Mouse (Mus musculus) spleen, adult 2 months (tissue): ENCODE measurements at regions not wholly inside any gene's neighbourhood (a gene's known extent, or its start where the extent isn't known, plus 50 kb on each side); places are given as distances from the start of the nearest gene placed in this dataset.

ENCODE experiments used
- DNase-seq, 2 experiments: peaks; one replicate each; pipeline versions ENCODE4 v3.0.0 to v3.0.0-alpha.2; 2012 to 2021; ENCODE audit warnings: low spot score in 2 of 2, low read depth in 1 of 2
- H3K27ac ChIP-seq: fragments of 200-500 bp; 2 replicates; pipeline ENCODE4 v1.5.1; 2012; ENCODE audit warnings: low read length, inconsistent platforms; ENCODE audit not compliant: insufficient read depth
- H3K27me3 ChIP-seq: fragments of 200-500 bp; 2 replicates; pipeline ENCODE4 v1.6.1; 2012; ENCODE audit warnings: mild to moderate bottlenecking, moderate library complexity, low read length, inconsistent platforms; ENCODE audit not compliant: control insufficient read depth, insufficient read depth
- H3K36me3 ChIP-seq: fragments of 200-500 bp; 2 replicates; pipeline ENCODE4 v1.6.1; 2012; ENCODE audit warnings: mild to moderate bottlenecking, low read length, inconsistent platforms; ENCODE audit not compliant: control insufficient read depth, insufficient read depth
- H3K4me1 ChIP-seq: fragments of 200-500 bp; 2 replicates; pipeline ENCODE4 v1.6.1; 2011; ENCODE audit warnings: inconsistent platforms; ENCODE audit not compliant: control insufficient read depth, insufficient read depth, insufficient read length
- H3K4me3 ChIP-seq: fragments of 200-500 bp; 2 replicates; pipeline ENCODE4 v1.5.1; 2011; ENCODE audit warnings: mild to moderate bottlenecking, inconsistent platforms; ENCODE audit not compliant: insufficient read depth, insufficient read length; ENCODE audit errors: extremely low read depth
- CTCF ChIP-seq: fragments of 200-500 bp; IDR thresholded peaks from 2 replicates; pipeline ENCODE4 v1.5.1; 2011; ENCODE audit warnings: mild to moderate bottlenecking, inconsistent platforms; ENCODE audit not compliant: insufficient read depth, insufficient read length, insufficient replicate concordance; ENCODE audit errors: extremely low read depth
- POLR2A ChIP-seq: fragments of 200-500 bp; IDR thresholded peaks from 2 replicates; pipeline ENCODE4 v1.6.1; 2011; ENCODE audit warnings: low read depth, low read length, inconsistent platforms
- WGBS: fragments of 180-500 bp; shearing (Covaris S2); methylation state at CpG from one replicate; pipeline ENCODE4 v1.1.7; 2018; 5-methylcytosine and 5-hydroxymethylcytosine counted together

GRCm38 (mm10) chr16:77679234-77679633 lies 77.3 kb upstream of the Gm11146 start:
- Histone ChIP-seq H3K4me1 (no peaks in the 10 kb centered on the region), H3K27me3 (no peaks in the 10 kb centered on the region), H3K27ac (no peak overlapping the region), H3K4me3 (no peak overlapping the region), H3K36me3 (no peaks in the 10 kb centered on the region)
- no peak for DNase-seq
- WGBS, result 85% methylated on average over 2 of the region's 2 CpGs
- no peak for TF ChIP-seq POLR2A
- no peak for TF ChIP-seq CTCF

DNA sequence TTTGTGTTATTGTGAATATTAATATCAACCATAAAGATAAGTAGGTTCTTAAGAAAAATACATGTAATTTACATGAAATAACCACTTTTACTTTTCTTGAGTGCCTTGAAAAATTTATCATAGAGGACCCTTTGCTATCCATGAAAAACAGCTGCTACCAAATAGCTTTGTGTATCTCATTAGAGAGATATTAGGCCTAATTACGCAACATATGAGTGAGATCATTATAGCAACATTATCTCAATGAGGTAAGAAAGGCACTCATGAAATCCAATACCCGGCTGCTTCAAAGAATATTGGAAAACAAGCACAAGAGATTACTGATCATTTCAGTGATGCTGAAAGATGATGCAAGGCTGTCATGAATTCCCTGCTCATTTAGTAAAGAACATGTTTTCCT lies 74.9 kb upstream of the Gm11146 start:
- H3K27me3 ChIP-seq, result no peaks in the 10 kb centered on the region
- H3K27ac ChIP-seq, result no peak overlapping the region
- no peak for DNase-seq
- TF ChIP-seq POLR2A, result no peak
- no peak for TF ChIP-seq CTCF
- H3K36me3 ChIP-seq, result no peaks in the 10 kb centered on the region
- no peaks in the 10 kb centered on the region for H3K4me1 ChIP-seq
- WGBS, result 88% methylated on average over 2 of the region's 2 CpGs
- no peak overlapping the region for H3K4me3 ChIP-seq

DNA sequence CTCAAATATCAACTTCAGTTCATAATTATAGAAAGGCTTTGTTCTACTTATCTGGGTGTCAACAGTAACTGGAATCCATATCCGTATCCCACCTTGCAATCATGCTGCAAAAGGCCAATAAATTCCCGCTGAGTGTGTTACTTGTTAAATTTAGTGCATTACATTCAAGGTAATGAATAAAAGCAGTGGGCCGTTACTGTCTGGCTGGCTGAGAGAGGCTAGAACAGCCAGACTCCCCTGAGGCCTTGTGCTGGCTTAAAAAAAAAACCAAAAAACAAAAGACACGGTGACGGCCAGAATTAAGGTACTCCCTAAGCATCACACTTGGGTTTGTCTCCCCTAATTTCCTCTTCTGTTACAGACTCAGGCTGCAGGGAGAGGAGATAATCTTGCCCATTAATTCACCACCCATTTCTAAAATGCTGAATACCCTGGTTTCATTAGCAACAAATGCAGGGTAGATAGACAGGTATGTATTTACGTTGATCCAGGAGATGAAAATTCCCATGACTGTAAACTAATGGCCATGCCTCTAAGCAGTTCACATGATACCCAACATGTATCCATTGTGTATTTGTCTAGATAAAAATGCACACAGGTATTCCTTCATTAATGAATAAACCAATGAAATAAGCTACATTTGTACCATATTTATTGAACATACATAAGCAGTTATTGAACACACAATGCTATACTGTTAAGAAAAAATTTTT lies 74.1 kb upstream of the Gm11146 start:
- no peaks in the 10 kb centered on the region for H3K27me3 ChIP-seq
- WGBS, result 94% methylated on average over 6 of the region's 6 CpGs
- H3K36me3 ChIP-seq, result no peaks in the 10 kb centered on the region
- TF ChIP-seq POLR2A (no peak), CTCF (no peak)
- H3K4me3 ChIP-seq, result no peak overlapping the region
- DNase-seq, result no peak
- no peaks in the 10 kb centered on the region for H3K4me1 ChIP-seq
- no peak overlapping the region for H3K27ac ChIP-seq

- Histone ChIP-seq H3K27me3 (no peaks in the 10 kb centered on the region), H3K4me3 (no peak overlapping the region), H3K4me1 (no peaks in the 10 kb centered on the region), H3K36me3 (no peaks in the 10 kb centered on the region), H3K27ac (no peak overlapping the region)
- WGBS, result 25% methylated on average over 2 of the region's 2 CpGs
- DNase-seq, result no peak
- TF ChIP-seq CTCF, result no peak
- no peak for TF ChIP-seq POLR2A
Measured at GRCm38 (mm10) chr16:77671253-77671652, 69.4 kb upstream of the Gm11146 start.

GRCm38 (mm10) chr16:77665781-77666180 lies 63.9 kb upstream of the Gm11146 start:
- no peak for TF ChIP-seq POLR2A
- no peak for TF ChIP-seq CTCF
- Histone ChIP-seq H3K36me3 (no peaks in the 10 kb centered on the region), H3K27me3 (no peaks in the 10 kb centered on the region), H3K4me1 (no peaks in the 10 kb centered on the region), H3K4me3 (no peak overlapping the region), H3K27ac (no peak overlapping the region)
- DNase-seq, result no peak
- 89% methylated on average over 4 of the region's 4 CpGs for WGBS

DNA sequence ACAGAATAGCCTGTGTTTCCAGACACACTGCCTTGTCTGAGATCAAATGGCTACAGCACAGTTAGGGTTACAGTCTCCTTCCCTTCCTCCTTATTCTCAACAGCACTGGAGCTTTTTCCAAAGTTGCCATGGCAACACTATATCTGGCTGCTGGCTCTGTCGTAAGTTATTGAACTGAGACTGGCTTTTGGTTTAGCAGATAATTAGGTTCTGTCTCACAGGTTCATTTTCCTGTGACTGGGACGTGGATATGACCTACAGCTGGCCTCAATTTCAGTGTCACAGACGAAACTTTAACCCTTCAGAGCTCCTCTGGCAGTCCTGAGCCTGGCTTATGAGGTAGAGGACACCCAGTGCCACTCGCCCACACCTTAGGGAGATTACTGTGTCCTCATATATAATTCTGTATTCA lies 60.2 kb upstream of the Gm11146 start:
- H3K4me1 ChIP-seq, result no peaks in the 10 kb centered on the region
- no peak for TF ChIP-seq POLR2A
- TF ChIP-seq CTCF, result no peak
- WGBS, result 72% methylated on average over 4 of the region's 4 CpGs
- DNase-seq, result no peak
- no peak overlapping the region for H3K4me3 ChIP-seq
- H3K36me3 ChIP-seq, result no peaks in the 10 kb centered on the region
- H3K27me3 ChIP-seq, result no peaks in the 10 kb centered on the region
- H3K27ac ChIP-seq, result no peak overlapping the region

DNA sequence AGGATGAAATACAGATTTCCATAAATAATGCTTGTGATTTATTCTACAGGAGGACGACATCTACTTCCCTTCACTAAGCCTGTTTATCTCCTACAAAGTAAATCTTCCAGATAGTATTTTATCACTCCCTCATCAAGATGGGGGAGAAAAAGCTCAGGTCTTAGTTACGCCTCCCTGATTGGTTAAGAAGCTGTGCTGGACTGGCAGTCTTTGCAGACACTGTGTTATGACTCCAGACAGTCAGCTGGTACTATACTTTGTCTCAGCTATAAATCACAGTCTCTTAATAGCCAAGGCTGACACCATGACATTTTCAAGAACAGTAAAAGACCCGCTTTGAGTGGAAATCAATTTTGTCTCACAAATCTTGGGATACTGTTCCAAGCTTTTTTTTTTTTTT lies 51.4 kb upstream of the Gm11146 start:
- no peak overlapping the region for H3K4me3 ChIP-seq
- 89% methylated on average over 3 of the region's 3 CpGs for WGBS
- no peaks in the 10 kb centered on the region for H3K36me3 ChIP-seq
- no peak for DNase-seq
- no peak for TF ChIP-seq CTCF
- no peak for TF ChIP-seq POLR2A
- no peaks in the 10 kb centered on the region for H3K27me3 ChIP-seq
- no peak overlapping the region for H3K27ac ChIP-seq
- no peaks in the 10 kb centered on the region for H3K4me1 ChIP-seq
